In the genomic region with DNA sequence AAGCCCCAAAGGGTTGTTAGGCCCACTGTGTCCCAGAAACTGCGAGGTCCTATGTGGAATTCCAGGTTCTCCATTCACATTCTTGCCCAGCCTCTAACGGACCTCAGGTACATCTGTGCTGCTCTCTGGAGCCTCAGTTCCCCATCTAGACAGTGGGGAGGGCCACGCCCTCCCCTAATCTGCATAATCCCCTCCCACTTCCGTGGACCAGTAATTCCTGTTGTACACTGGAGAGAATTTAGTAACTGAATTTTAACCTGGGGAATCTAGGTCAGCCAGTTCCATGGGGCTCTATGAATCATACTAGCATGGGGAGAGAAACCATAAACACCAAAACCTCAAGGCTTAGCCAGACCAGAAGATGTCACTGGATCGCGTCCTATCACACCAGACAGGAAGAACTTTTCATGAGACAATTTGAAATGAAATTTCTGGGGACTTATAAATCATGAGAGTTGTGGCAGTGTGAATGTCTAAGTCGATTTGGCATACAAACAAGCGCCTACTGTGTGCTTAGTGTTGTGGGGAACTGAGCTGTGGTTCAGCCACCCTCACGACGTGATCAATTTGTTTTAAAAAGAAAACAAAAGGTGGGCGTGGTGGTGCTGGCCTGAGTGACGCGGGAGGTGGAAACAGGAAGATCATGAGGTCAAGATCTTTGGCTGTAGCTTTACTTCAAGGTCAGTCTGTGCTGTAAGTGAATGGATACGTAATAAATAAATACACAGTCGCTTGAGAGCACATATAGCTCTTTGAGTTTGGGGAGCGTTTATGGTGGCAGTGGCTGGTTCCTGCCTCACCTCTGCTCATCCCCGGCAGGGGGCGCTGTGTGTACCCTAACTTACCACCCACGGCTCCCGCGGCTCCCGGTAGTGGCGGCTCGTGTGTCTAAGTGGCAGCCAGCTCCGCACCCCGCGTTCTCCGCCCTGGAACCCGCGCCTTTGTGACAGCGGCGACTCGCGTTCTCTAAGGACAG, we compare ENCODE assay signal across 8 mouse cellular contexts. TPM values are rescaled to one million over a fixed set of nuclear protein-coding genes. Genes with fewer than 3 reads are reported as not detected.
DNase-seq lines count a peak whose midpoint lies in the region; ATAC-seq and TF ChIP-seq lines count a peak whose summit lies in the region.

No protein-coding gene starts in this region.

- H3K27me3 ChIP-seq in embryonic facial prominence, embryonic 14.5 days (replicated peaks; ENCODE audit: control insufficient read depth, insufficient read depth, low read length): no peaks in the 10 kb centered on the region
- H3K27me3 ChIP-seq in heart, adult 2 months (ENCODE audit: control insufficient read depth, insufficient read depth, low read length): no peaks in the 10 kb centered on the region
- H3K27me3 ChIP-seq in limb, embryonic 14.5 days (ENCODE audit: control insufficient read depth, insufficient read depth, low read length): no peaks in the 10 kb centered on the region
- H3K27me3 ChIP-seq in midbrain, embryonic 16.5 days (ENCODE audit: control insufficient read depth, insufficient read depth, low read depth, low read length): no peaks in the 10 kb centered on the region
- no peaks in the 10 kb centered on the region for H3K27me3 ChIP-seq in spleen, adult 2 months (ENCODE audit: control insufficient read depth, insufficient read depth, low read length)

- WGBS in embryonic facial prominence, embryonic 14.5 days: 11% methylated on average over 31 of the region's 34 CpGs
- WGBS in heart, adult 2 months: 8% methylated on average over 34 of the region's 34 CpGs
- WGBS in limb, embryonic 14.5 days: 11% methylated on average over 34 of the region's 34 CpGs
- 10% methylated on average over 34 of the region's 34 CpGs for WGBS in midbrain, embryonic 16.5 days
- 1% methylated on average over 34 of the region's 34 CpGs for WGBS in spleen, adult 2 months

- peak; percentile 92; the same call in 1 of the 2 replicates for TF ChIP-seq CTCF in heart, adult 2 months (IDR thresholded peaks at IDR 0.05)
- TF ChIP-seq CTCF in spleen, adult 2 months (IDR thresholded peaks at IDR 0.05; ENCODE audit: extremely low read depth, insufficient read depth, insufficient read length, insufficient replicate concordance): peak; percentile 90

- H3K4me3 ChIP-seq in embryonic facial prominence, embryonic 14.5 days (ENCODE audit: low read depth, low read length): peak overlapping the region; percentile 45
- peak overlapping the region; percentile 56 for H3K4me3 ChIP-seq in heart, adult 2 months
- H3K4me3 ChIP-seq in limb, embryonic 14.5 days (replicated peaks; ENCODE audit: low read length): peak overlapping the region; percentile 34
- peak overlapping the region; percentile 34 for H3K4me3 ChIP-seq in midbrain, embryonic 16.5 days (ENCODE audit: low read depth, low read length)
- peak overlapping the region; percentile 54 for H3K4me3 ChIP-seq in spleen, adult 2 months (ENCODE audit: extremely low read depth, insufficient read depth, insufficient read length)

- peaks cover 8% of the 10 kb centered on the region; the same call in 1 of the 2 replicates for H3K4me1 ChIP-seq in embryonic facial prominence, embryonic 14.5 days (ENCODE audit: control insufficient read depth, insufficient read depth, low read length)
- H3K4me1 ChIP-seq in heart, adult 2 months (ENCODE audit: control insufficient read depth, insufficient read depth, low read length): peaks cover 12% of the 10 kb centered on the region
- H3K4me1 ChIP-seq in limb, embryonic 14.5 days (ENCODE audit: control insufficient read depth, insufficient read depth, low read length): peaks cover 6% of the 10 kb centered on the region; the same call in 1 of the 2 replicates
- peaks cover 5% of the 10 kb centered on the region for H3K4me1 ChIP-seq in midbrain, embryonic 16.5 days (ENCODE audit: control insufficient read depth, insufficient read depth, low read length)
- H3K4me1 ChIP-seq in spleen, adult 2 months (ENCODE audit: control insufficient read depth, insufficient read depth, insufficient read length): peaks cover 8% of the 10 kb centered on the region; the same call in 1 of the 2 replicates

- no peaks in the 10 kb centered on the region for H3K9me3 ChIP-seq in embryonic facial prominence, embryonic 14.5 days (ENCODE audit: control insufficient read depth, low read length)
- H3K9me3 ChIP-seq in limb, embryonic 14.5 days (ENCODE audit: control insufficient read depth, low read length): no peaks in the 10 kb centered on the region
- no peaks in the 10 kb centered on the region for H3K9me3 ChIP-seq in midbrain, embryonic 16.5 days (replicated peaks; ENCODE audit: control insufficient read depth, low read length, poor library complexity, severe bottlenecking)

- H3K9ac ChIP-seq in embryonic facial prominence, embryonic 14.5 days (ENCODE audit: low read depth, low read length): peak overlapping the region; percentile 56
- peak overlapping the region; percentile 76 for H3K9ac ChIP-seq in heart, adult 2 months (ENCODE audit: low read depth, low read length)
- 0 out of 2 replicates have a peak overlapping the region, but pooled peaks have one; percentile 5 for H3K9ac ChIP-seq in limb, embryonic 14.5 days (ENCODE audit: low read depth, low read length, severe bottlenecking)
- H3K9ac ChIP-seq in midbrain, embryonic 16.5 days (ENCODE audit: low read depth, low read length): 0 out of 2 replicates have a peak overlapping the region, but pooled peaks have one; percentile 27

- no peaks in the 10 kb centered on the region for H3K36me3 ChIP-seq in embryonic facial prominence, embryonic 14.5 days (ENCODE audit: control insufficient read depth, insufficient read depth, low read length)
- no peaks in the 10 kb centered on the region for H3K36me3 ChIP-seq in heart, adult 2 months (ENCODE audit: control insufficient read depth, insufficient read depth, low read length)
- H3K36me3 ChIP-seq in limb, embryonic 14.5 days (ENCODE audit: control insufficient read depth, insufficient read depth, low read length): no peaks in the 10 kb centered on the region
- H3K36me3 ChIP-seq in midbrain, embryonic 16.5 days (ENCODE audit: control insufficient read depth, insufficient read depth, low read length): no peaks in the 10 kb centered on the region
- H3K36me3 ChIP-seq in spleen, adult 2 months (ENCODE audit: control insufficient read depth, insufficient read depth, low read length): no peaks in the 10 kb centered on the region

- no peak for TF ChIP-seq POLR2A in heart, adult 2 months (IDR thresholded peaks at IDR 0.05; ENCODE audit: insufficient read depth, low read depth, low read length)
- TF ChIP-seq POLR2A in limb, embryonic 14.5 days (IDR thresholded peaks at IDR 0.05; ENCODE audit: borderline replicate concordance, extremely low read depth, insufficient read depth, insufficient read length): no peak
- no peak for TF ChIP-seq POLR2A in spleen, adult 2 months (IDR thresholded peaks at IDR 0.05; ENCODE audit: low read depth, low read length)

- peak; percentile 73 for ATAC-seq in embryonic facial prominence, embryonic 14.5 days (ENCODE audit: low read depth)
- ATAC-seq in limb, embryonic 14.5 days (ENCODE audit: low FRiP score, low read depth): peak; percentile 77; the same call in 1 of the 2 replicates
- no peak; the same call in 1 of the 2 replicates for ATAC-seq in midbrain, embryonic 16.5 days

- DNase-seq in 3134 (ENCODE audit: extremely low read depth, insufficient read length, low spot score): peak; percentile 58
- peak; percentile 92 for DNase-seq in adrenal gland, postnatal 25 days
- DNase-seq in embryonic facial prominence, embryonic 14.5 days (ENCODE audit: low spot score): peak; percentile 89
- DNase-seq in heart, adult 2 months: peak; percentile 89 to 92
- peak; percentile 66 to 85 for DNase-seq in kidney, adult 8-10 months
- peak; percentile 81 for DNase-seq in limb, embryonic 14.5 days (ENCODE audit: low spot score)
- peak; percentile 76 to 91 for DNase-seq in spleen, adult 2 months (ENCODE audit: low read depth in 1 of 2, low spot score in 2 of 2)

- no peak overlapping the region for H3K27ac ChIP-seq in embryonic facial prominence, embryonic 14.5 days (replicated peaks; ENCODE audit: low read depth, low read length)
- peak overlapping the region; percentile 12; the same call in 1 of the 2 replicates for H3K27ac ChIP-seq in heart, adult 2 months
- no peak overlapping the region for H3K27ac ChIP-seq in limb, embryonic 14.5 days (replicated peaks; ENCODE audit: low read depth, low read length)
- no peak overlapping the region for H3K27ac ChIP-seq in midbrain, embryonic 16.5 days (ENCODE audit: low read length)
- H3K27ac ChIP-seq in spleen, adult 2 months (ENCODE audit: insufficient read depth, low read length): peak overlapping the region; percentile 54

- no peaks in the 10 kb centered on the region for H3K79me2 ChIP-seq in heart, adult 2 months (replicated peaks; ENCODE audit: control insufficient read depth, insufficient read depth, low read length)

- TF ChIP-seq EP300 in heart, adult 2 months (IDR thresholded peaks at IDR 0.05; ENCODE audit: insufficient read depth, low read depth, low read length): no peak

- H3K4me2 ChIP-seq in embryonic facial prominence, embryonic 14.5 days (ENCODE audit: low read depth, low read length): peak overlapping the region; percentile 89
- peak overlapping the region; percentile 78 for H3K4me2 ChIP-seq in limb, embryonic 14.5 days (replicated peaks; ENCODE audit: low read depth, low read length, severe bottlenecking)
- H3K4me2 ChIP-seq in midbrain, embryonic 16.5 days (ENCODE audit: low read length): peak overlapping the region; percentile 69

- intact Hi-C loops in heart, adult 2 months (cut with DNase I): loop anchor here (2.0 to 5.0 kb wide), 3 partner anchors 111 to 213 kb away; a partner anchor contains a TSS

RNA-seq across cellular contexts. Expression of a gene that starts 9.3 kb away (rescaled TPM):
- total RNA-seq in adrenal gland, postnatal 25 days (2021): not detected in 2 replicates
- polyA plus RNA-seq in embryonic facial prominence, embryonic 14.5 days (2014; fragmentation: Nextera tagmentation; extraction: Ambion mirVana): 0.43 TPM in 1 of 2 replicates, not detected in the other
- total RNA-seq in heart, adult 2 months (2021): under 1 TPM in 1 of 2 experiments, not detected in 1; 0.16 TPM
- 0.08 and 0.12 TPM in 2 replicates for polyA plus RNA-seq in heart, adult 2 months (2012; rRNA removed)
- 0.09 and 0.21 TPM in 2 replicates for polyA plus RNA-seq in limb, embryonic 14.5 days (2012; rRNA removed)
- not detected in 2 replicates for polyA plus RNA-seq in limb, embryonic 14.5 days (2014; fragmentation: Nextera tagmentation; extraction: Ambion mirVana)
- 0.24 and 0.25 TPM in 2 replicates for polyA plus RNA-seq in midbrain, embryonic 16.5 days (2015; fragmentation: Nextera tagmentation; extraction: Ambion mirVana)
- 0.12 and 0.16 TPM in 2 replicates for polyA plus RNA-seq in spleen, adult 2 months (2012; rRNA removed)

RNA-seq across cellular contexts. Expression of a gene that starts 26.7 kb away (rescaled TPM):
- 182 and 186 TPM in 2 replicates for total RNA-seq in adrenal gland, postnatal 25 days (2021)
- polyA plus RNA-seq in embryonic facial prominence, embryonic 14.5 days (2014; fragmentation: Nextera tagmentation; extraction: Ambion mirVana): 222 and 231 TPM in 2 replicates
- 100 to 1,000 TPM; 101 to 127 TPM for total RNA-seq in heart, adult 2 months (2021)
- 59.7 and 87.8 TPM in 2 replicates for polyA plus RNA-seq in heart, adult 2 months (2012; rRNA removed)
- polyA plus RNA-seq in limb, embryonic 14.5 days (2012; rRNA removed): 273 and 275 TPM in 2 replicates
- 234 TPM in 2 replicates for polyA plus RNA-seq in limb, embryonic 14.5 days (2014; fragmentation: Nextera tagmentation; extraction: Ambion mirVana)
- 188 and 193 TPM in 2 replicates for polyA plus RNA-seq in midbrain, embryonic 16.5 days (2015; fragmentation: Nextera tagmentation; extraction: Ambion mirVana)
- polyA plus RNA-seq in spleen, adult 2 months (2012; rRNA removed): 73.9 and 90.0 TPM in 2 replicates

RNA-seq across cellular contexts. Expression of a gene that starts 30.6 kb away (rescaled TPM):
- total RNA-seq in adrenal gland, postnatal 25 days (2021): not detected in 2 replicates
- polyA plus RNA-seq in embryonic facial prominence, embryonic 14.5 days (2014; fragmentation: Nextera tagmentation; extraction: Ambion mirVana): 37.4 and 56.5 TPM in 2 replicates
- over 10,000 TPM; 18,797 to 22,206 TPM for total RNA-seq in heart, adult 2 months (2021)
- polyA plus RNA-seq in heart, adult 2 months (2012; rRNA removed): 7,725 and 11,177 TPM in 2 replicates
- polyA plus RNA-seq in limb, embryonic 14.5 days (2012; rRNA removed): 9.9 and 17.1 TPM in 2 replicates
- 5.3 and 11.2 TPM in 2 replicates for polyA plus RNA-seq in limb, embryonic 14.5 days (2014; fragmentation: Nextera tagmentation; extraction: Ambion mirVana)
- polyA plus RNA-seq in midbrain, embryonic 16.5 days (2015; fragmentation: Nextera tagmentation; extraction: Ambion mirVana): 1.6 and 2.4 TPM in 2 replicates
- polyA plus RNA-seq in spleen, adult 2 months (2012; rRNA removed): 0.46 TPM in 1 of 2 replicates, not detected in the other

Comparison
In these comparisons a context has a peak if more than half of its experiments do, and no peak if none do; other contexts are left out.
1. H3K27ac ChIP-seq: peak in heart, adult 2 months (single experiment) and spleen, adult 2 months (single experiment); none in embryonic facial prominence, embryonic 14.5 days (single experiment), limb, embryonic 14.5 days (single experiment) and midbrain, embryonic 16.5 days (single experiment).
2. H3K9ac ChIP-seq: peak in every context shown above with its lines; median percentile 76 in heart, adult 2 months; 56 in embryonic facial prominence, embryonic 14.5 days; 27 in midbrain, embryonic 16.5 days; 5 in limb, embryonic 14.5 days.
3. RNA of a gene that starts 30.6 kb away (polyA plus RNA-seq): 7,725 to 11,177 TPM in heart, adult 2 months; 37.4 to 56.5 TPM in embryonic facial prominence, embryonic 14.5 days, 5.3 to 17.1 TPM in limb, embryonic 14.5 days, 1.6 to 2.4 TPM in midbrain, embryonic 16.5 days and 0.46 TPM in spleen, adult 2 months; every median in the first group is over 100 times any median in the second.
4. Peak in every context shown above with its lines, with median percentiles within 50 percentile points of each other: DNase-seq, H3K4me2 ChIP-seq and H3K4me3 ChIP-seq.